9 mouse cellular contexts compared by ENCODE assay signal in the genomic region with DNA sequence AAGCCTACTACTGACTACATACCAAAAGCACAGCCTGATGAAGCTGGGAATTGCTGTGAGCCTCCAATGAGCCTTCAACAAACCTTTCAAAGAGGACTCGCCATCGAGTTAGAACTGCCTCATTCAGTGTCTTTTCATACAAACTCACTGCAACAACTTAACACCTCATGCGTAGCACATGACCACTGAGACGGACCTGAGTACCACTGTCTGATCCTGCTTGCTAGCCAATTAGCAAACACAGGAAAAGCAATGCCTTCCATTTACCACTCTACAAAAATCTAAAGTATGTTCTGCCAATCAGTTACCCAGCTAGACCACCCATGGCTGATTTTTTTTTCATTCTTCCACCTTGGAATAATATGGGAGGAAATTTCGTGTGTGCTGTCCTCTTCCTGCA.
DNase-seq lines count a peak whose midpoint lies in the region; ATAC-seq and TF ChIP-seq lines count a peak whose summit lies in the region.
"Had no signal": no experiment of that assay in that cellular context is flagged by ENCODE, and none has a peak within 500 bp of the region (broad histone marks: within the 10 kb centered on the region; RNA-seq: fewer than 3 reads in every experiment).

No protein-coding gene starts in this region.

- no peak overlapping the region for H3K4me3 ChIP-seq in hindbrain, embryonic 10.5 days
- no peak overlapping the region for H3K4me3 ChIP-seq in hindbrain, postnatal 0 days (ENCODE audit: low read length)
- no peak overlapping the region for H3K4me3 ChIP-seq in embryonic facial prominence, embryonic 13.5 days
- H3K4me3 ChIP-seq in limb, embryonic 11.5 days (ENCODE audit: low read depth, low read length) = no peak overlapping the region

- H3K27me3 ChIP-seq in hindbrain, embryonic 10.5 days (ENCODE audit: insufficient read depth, poor library complexity, severe bottlenecking) = no peaks in the 10 kb centered on the region; the same call in 1 of the 2 replicates
- H3K27me3 ChIP-seq in hindbrain, postnatal 0 days (ENCODE audit: insufficient read depth, low read length) = no peaks in the 10 kb centered on the region
- peaks cover 5% of the 10 kb centered on the region; the same call in 1 of the 2 replicates for H3K27me3 ChIP-seq in embryonic facial prominence, embryonic 13.5 days
- no peaks in the 10 kb centered on the region for H3K27me3 ChIP-seq in limb, embryonic 11.5 days (ENCODE audit: control insufficient read depth, insufficient read depth, low read length)

- no peak for TF ChIP-seq CTCF in hindbrain, postnatal 0 days (IDR thresholded peaks at IDR 0.05; ENCODE audit: low read depth)

- peaks cover 26% of the 10 kb centered on the region for H3K4me1 ChIP-seq in hindbrain, embryonic 10.5 days (replicated peaks)
- H3K4me1 ChIP-seq in hindbrain, postnatal 0 days (ENCODE audit: insufficient read depth, low read length) = peaks cover 8% of the 10 kb centered on the region; the same call in 1 of the 2 replicates
- peaks cover 28% of the 10 kb centered on the region for H3K4me1 ChIP-seq in embryonic facial prominence, embryonic 13.5 days
- H3K4me1 ChIP-seq in limb, embryonic 11.5 days (ENCODE audit: control insufficient read depth, insufficient read depth, low read length) = peaks cover 36% of the 10 kb centered on the region

- ATAC-seq in hindbrain, postnatal 0 days = no peak
- no peak for ATAC-seq in embryonic facial prominence, embryonic 13.5 days (ENCODE audit: insufficient number of reproducible peaks, insufficient read depth, low FRiP score, low TSS enrichment, low read depth)
- peak; percentile 58; the same call in 1 of the 2 replicates for ATAC-seq in limb, embryonic 11.5 days (ENCODE audit: insufficient number of reproducible peaks, low FRiP score, low TSS enrichment, low read depth)

- 60% methylated on average over 5 of the region's 5 CpGs for WGBS in hindbrain, embryonic 10.5 days
- WGBS in hindbrain, postnatal 0 days = 45% methylated on average over 5 of the region's 5 CpGs
- WGBS in embryonic facial prominence, embryonic 13.5 days = 50% methylated on average over 5 of the region's 5 CpGs
- 46% methylated on average over 5 of the region's 5 CpGs for WGBS in limb, embryonic 11.5 days

- peak; percentile 10 for DNase-seq in embryo, embryonic 9.5 days (ENCODE audit: extremely low spot score)
- no peak for DNase-seq in embryo, embryonic 11 days
- no peak for DNase-seq in hindbrain, embryonic 10.5 days (ENCODE audit: low spot score)
- DNase-seq in hindbrain, postnatal 0 days (ENCODE audit: low spot score) = no peak
- DNase-seq in limb, embryonic 11.5 days (ENCODE audit: low spot score) = peak; percentile 27
- no peak for DNase-seq in gastrocnemius, postnatal 25 days
- DNase-seq in lung, postnatal 10 days = no peak
- DNase-seq: thymus, postnatal 36 days had no signal

- no peak overlapping the region for H3K9ac ChIP-seq in hindbrain, postnatal 0 days (replicated peaks; ENCODE audit: low read length)
- no peak overlapping the region for H3K9ac ChIP-seq in embryonic facial prominence, embryonic 13.5 days
- H3K9ac ChIP-seq in limb, embryonic 11.5 days (ENCODE audit: low read length) = no peak overlapping the region

- H3K4me2 ChIP-seq in hindbrain, postnatal 0 days (ENCODE audit: low read depth, low read length) = no peak overlapping the region; the same call in 1 of the 2 replicates
- no peak overlapping the region for H3K4me2 ChIP-seq in embryonic facial prominence, embryonic 13.5 days
- no peak overlapping the region; the same call in 1 of the 2 replicates for H3K4me2 ChIP-seq in limb, embryonic 11.5 days (ENCODE audit: low read depth, severe bottlenecking)

- H3K27ac ChIP-seq in hindbrain, embryonic 10.5 days = peak overlapping the region; percentile 75
- H3K27ac ChIP-seq in hindbrain, postnatal 0 days = no peak overlapping the region; the same call in 1 of the 2 replicates
- peak overlapping the region; percentile 63 for H3K27ac ChIP-seq in embryonic facial prominence, embryonic 13.5 days
- H3K27ac ChIP-seq in limb, embryonic 11.5 days (replicated peaks; ENCODE audit: low read depth, low read length) = peak overlapping the region; percentile 89

- H3K9me3 ChIP-seq in hindbrain, embryonic 10.5 days = no peaks in the 10 kb centered on the region
- H3K9me3 ChIP-seq in hindbrain, postnatal 0 days (ENCODE audit: low read length) = no peaks in the 10 kb centered on the region
- no peaks in the 10 kb centered on the region for H3K9me3 ChIP-seq in embryonic facial prominence, embryonic 13.5 days
- H3K9me3 ChIP-seq in limb, embryonic 11.5 days (ENCODE audit: control insufficient read depth, low read length) = no peaks in the 10 kb centered on the region

- H3K36me3 ChIP-seq in hindbrain, embryonic 10.5 days = no peaks in the 10 kb centered on the region
- H3K36me3 ChIP-seq in hindbrain, postnatal 0 days (ENCODE audit: insufficient read depth, low read length) = no peaks in the 10 kb centered on the region
- no peaks in the 10 kb centered on the region for H3K36me3 ChIP-seq in embryonic facial prominence, embryonic 13.5 days
- H3K36me3 ChIP-seq in limb, embryonic 11.5 days (ENCODE audit: control insufficient read depth, insufficient read depth, low read length) = no peaks in the 10 kb centered on the region

Comparison
In these comparisons a context has a peak if more than half of its experiments do, and no peak if none do; other contexts are left out.
1. DNase-seq: peak in embryo, embryonic 9.5 days (single experiment) and limb, embryonic 11.5 days (single experiment); none in embryo, embryonic 11 days (single experiment), hindbrain, embryonic 10.5 days (single experiment), hindbrain, postnatal 0 days (single experiment), gastrocnemius, postnatal 25 days (single experiment) and lung, postnatal 10 days (single experiment).